Mouse (Mus musculus) frontal cortex, adult (tissue): ENCODE data around the gene Rhbdf2.

Experiments used
- ATAC-seq: cut with Nextera tagmentation; 2 replicates; pipeline ENCODE4 v1.9.2; 2017; ENCODE audit warnings: mild to moderate bottlenecking, moderate library complexity, mixed read lengths; ENCODE audit not compliant: low TSS enrichment

Gene Rhbdf2

DNA sequence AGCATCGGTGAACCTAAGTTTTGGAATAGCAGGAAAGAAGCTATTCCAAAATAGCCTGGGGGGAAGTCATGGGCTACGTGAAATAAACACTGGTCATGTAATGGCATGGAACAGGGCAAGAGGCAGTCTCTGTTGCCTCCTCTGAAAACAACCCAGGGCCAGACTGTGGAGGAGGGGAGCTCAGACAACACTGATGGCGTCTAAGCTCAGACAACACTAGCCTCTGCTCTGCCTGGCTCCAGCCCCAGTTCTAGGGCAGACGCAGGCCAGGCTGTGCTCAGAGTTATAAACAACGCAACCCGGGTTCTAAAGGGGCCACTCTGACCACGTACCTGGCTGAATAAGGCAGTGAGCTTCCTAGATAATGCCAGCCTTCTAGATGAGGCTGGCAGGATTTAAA is 76.1 kb downstream of the Rhbdf2 start:
- ATAC-seq, result no peak

DNA sequence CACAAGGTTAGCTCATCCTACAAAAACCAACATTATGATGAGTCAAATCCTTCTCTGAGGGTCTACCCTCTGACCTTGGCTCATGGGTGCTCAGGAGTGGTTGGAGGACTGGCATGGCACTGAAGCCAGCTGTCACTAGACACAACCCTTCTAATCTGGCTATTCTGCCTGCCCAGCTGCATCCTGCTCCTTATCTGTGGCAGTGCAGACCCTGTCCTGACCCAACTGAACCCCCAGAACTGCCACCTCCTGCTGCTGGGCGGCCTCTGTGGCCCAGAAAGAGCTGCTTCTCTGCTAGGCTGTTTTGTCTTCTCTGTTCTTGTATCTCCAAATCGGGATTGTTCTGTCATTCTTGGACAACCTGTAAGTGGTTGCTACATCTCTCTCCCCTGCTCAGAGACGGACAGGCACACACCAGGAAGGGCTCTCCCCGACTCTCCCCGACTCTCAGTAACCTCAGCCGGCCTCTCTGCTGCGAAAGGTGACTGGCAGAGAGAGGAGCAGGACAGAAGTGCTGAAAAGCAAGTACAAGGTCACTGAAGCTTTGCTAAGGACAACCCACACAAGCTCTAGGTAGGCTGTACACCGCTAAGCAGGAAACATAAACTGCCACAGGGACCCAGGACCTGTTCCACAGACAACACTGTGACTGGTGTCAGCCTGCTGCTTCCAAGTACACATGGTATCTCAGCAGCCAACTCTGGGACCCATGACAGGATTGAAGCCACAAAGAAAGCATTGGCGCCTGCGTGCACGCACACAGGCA is 77.4 kb downstream of the Rhbdf2 start:
- ATAC-seq, result no peak

DNA sequence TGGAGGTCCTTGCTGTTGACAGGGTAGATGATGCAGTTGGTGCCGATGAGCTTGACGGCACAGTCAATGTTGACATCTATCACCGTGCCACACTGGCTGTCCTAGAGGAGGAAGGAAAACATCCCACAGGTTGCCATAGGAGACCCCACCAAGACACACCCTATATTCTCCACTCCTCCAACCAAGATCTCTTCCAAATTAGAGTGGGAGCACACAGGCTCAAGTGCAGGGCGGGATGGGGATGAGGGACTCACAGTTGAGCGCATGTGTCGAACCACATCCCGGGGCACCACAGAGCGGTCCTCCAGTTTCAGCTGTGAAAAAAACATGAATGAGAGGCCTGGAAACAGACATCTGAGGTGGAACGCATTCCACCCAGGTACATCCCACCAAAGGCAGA is 78.0 kb downstream of the Rhbdf2 start:
- ATAC-seq, result no peak
